Comparison of ENCODE assay signal across 31 mouse cellular contexts in the genomic region with DNA sequence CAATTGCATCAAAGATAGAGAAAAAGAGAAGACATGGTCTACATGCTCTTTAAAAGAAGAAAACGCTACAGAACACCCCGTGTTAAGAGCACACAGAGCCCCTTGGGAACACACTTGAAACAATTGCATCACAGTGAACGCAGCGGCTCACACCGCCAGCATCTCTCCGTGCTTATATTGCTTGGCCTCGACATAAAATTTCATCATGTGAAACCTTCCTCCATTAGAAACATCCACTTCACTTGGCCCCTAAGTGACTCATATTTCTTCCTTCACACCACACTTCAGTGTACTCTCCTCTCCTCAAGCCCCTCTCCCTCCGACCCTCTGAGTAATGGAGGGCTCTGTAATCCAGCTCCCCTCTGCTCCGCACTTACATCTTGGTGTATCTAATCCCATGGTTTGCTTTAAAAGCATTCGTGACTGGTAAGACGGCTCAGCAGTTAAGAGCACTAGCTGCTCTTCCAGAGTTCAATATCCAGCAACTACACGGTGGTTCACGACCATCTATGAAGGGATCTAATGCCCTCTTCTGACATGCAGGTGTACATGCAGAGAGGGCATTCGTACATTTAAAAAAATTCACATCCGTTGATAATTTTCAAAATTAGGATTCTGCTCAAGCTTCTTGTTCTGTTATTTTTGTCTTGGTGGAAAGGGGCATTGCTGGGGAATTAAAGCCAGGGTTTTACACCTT. TPM values are rescaled to one million over a fixed set of nuclear protein-coding genes. Genes with fewer than 3 reads are reported as not detected.
DNase-seq lines count a peak whose midpoint lies in the region; ATAC-seq and TF ChIP-seq lines count a peak whose summit lies in the region.
"Had no signal": no experiment of that assay in that cellular context is flagged by ENCODE, and none has a peak within 500 bp of the region (broad histone marks: within the 10 kb centered on the region; RNA-seq: fewer than 3 reads in every experiment).

No protein-coding gene starts in this region.

- ATAC-seq in erythroblast, adult 5-6 weeks (replicated peaks; ENCODE audit: low FRiP score, poor library complexity, severe bottlenecking), result no peak
- no peak for ATAC-seq in lung, postnatal 0 days
- ATAC-seq in liver, embryonic 14.5 days (ENCODE audit: insufficient read depth), result no peak
- ATAC-seq in heart, embryonic 12.5 days (ENCODE audit: insufficient number of reproducible peaks, low FRiP score), result no peak
- ATAC-seq in hindbrain, embryonic 14.5 days (ENCODE audit: low FRiP score), result no peak
- ATAC-seq: activated CD4-positive, CD25-positive, alpha-beta regulatory T cell, adult 4 months; forebrain, embryonic 16.5 days; hindbrain, postnatal 0 days; intestine, embryonic 15.5 days; midbrain, embryonic 15.5 days had no signal

- H3K27ac ChIP-seq in lung, postnatal 0 days (ENCODE audit: low read length), result no peak overlapping the region
- peak overlapping the region; percentile 51 for H3K27ac ChIP-seq in liver, embryonic 14.5 days
- no peak overlapping the region for H3K27ac ChIP-seq in heart, embryonic 12.5 days (ENCODE audit: poor library complexity, severe bottlenecking)
- H3K27ac ChIP-seq in hindbrain, embryonic 14.5 days, result no peak overlapping the region
- H3K27ac ChIP-seq: embryonic facial prominence, embryonic 12.5 days; heart, embryonic 15.5 days; hindbrain, postnatal 0 days; intestine, embryonic 15.5 days; limb, embryonic 10.5 days; limb, embryonic 15.5 days; midbrain, embryonic 15.5 days; neural tube, embryonic 12.5 days; stomach, postnatal 0 days had no signal

- no peak overlapping the region for H3K4me2 ChIP-seq in lung, postnatal 0 days (replicated peaks; ENCODE audit: low read depth, low read length)
- H3K4me2 ChIP-seq in liver, embryonic 14.5 days (ENCODE audit: low read depth), result peak overlapping the region; percentile 93
- H3K4me2 ChIP-seq in heart, embryonic 12.5 days, result no peak overlapping the region
- no peak overlapping the region for H3K4me2 ChIP-seq in hindbrain, embryonic 14.5 days (replicated peaks)
- H3K4me2 ChIP-seq: embryonic facial prominence, embryonic 12.5 days; heart, embryonic 15.5 days; intestine, embryonic 15.5 days; limb, embryonic 15.5 days; midbrain, embryonic 15.5 days; neural tube, embryonic 12.5 days had no signal

- DNase-seq in lung, postnatal 0 days (ENCODE audit: low spot score), result peak; percentile 52
- DNase-seq in lung, postnatal 14 days, result no peak
- no peak for DNase-seq in liver, embryonic 14.5 days (ENCODE audit: low read depth in 3 of 3, low spot score in 3 of 3)
- no peak for DNase-seq in gastrocnemius, adult 8-10 months (ENCODE audit: low spot score in 2 of 2)
- no peak for DNase-seq in hindbrain, embryonic 14.5 days (ENCODE audit: low spot score)
- DNase-seq: adrenal gland, adult 2 months; adrenal gland, postnatal 36 days; cerebellum, adult 2 months; cerebellum, postnatal 14 days; gastrocnemius, postnatal 10 days; kidney, adult 2 months; kidney, postnatal 36 days; layer of hippocampus, postnatal 36 days; right cerebral cortex, adult 18-20 months; right cerebral cortex, postnatal 4 days; thymus, adult 18-20 months; thymus, postnatal 25 days had no signal

- H3K4me1 ChIP-seq in erythroblast, embryonic 14.5 days (ENCODE audit: control insufficient read depth), result peaks cover 84% of the 10 kb centered on the region
- peaks cover 9% of the 10 kb centered on the region; the same call in 1 of the 2 replicates for H3K4me1 ChIP-seq in lung, postnatal 0 days (ENCODE audit: insufficient read depth, low read depth, low read length)
- H3K4me1 ChIP-seq in liver, embryonic 14.5 days (replicated peaks; ENCODE audit: control insufficient read depth in 2 of 2, insufficient read depth in 2 of 2, low read length in 1 of 2), result peaks cover 63 to 69% of the 10 kb centered on the region in 2 experiments
- peaks cover 13% of the 10 kb centered on the region for H3K4me1 ChIP-seq in heart, embryonic 12.5 days (replicated peaks)
- H3K4me1 ChIP-seq in hindbrain, embryonic 14.5 days (replicated peaks; ENCODE audit: control insufficient read depth, insufficient read depth, low read length), result peaks cover 11% of the 10 kb centered on the region

- 52% methylated on average over 15 of the region's 15 CpGs for WGBS in lung, postnatal 0 days
- 72% methylated on average over 15 of the region's 15 CpGs for WGBS in liver, embryonic 14.5 days (ENCODE audit: insufficient replicate concordance)
- WGBS in heart, embryonic 12.5 days, result 77% methylated on average over 15 of the region's 15 CpGs
- WGBS in hindbrain, embryonic 14.5 days, result 80% methylated on average over 15 of the region's 15 CpGs

- TF ChIP-seq CTCF in lung, postnatal 0 days (IDR thresholded peaks at IDR 0.05), result peak; percentile 4; the same call in 1 of the 2 replicates
- TF ChIP-seq CTCF in liver, embryonic 14.5 days (IDR thresholded peaks at IDR 0.05; ENCODE audit: low read depth), result no peak

- peaks cover 9% of the 10 kb centered on the region for H3K9me3 ChIP-seq in erythroblast, embryonic 14.5 days (ENCODE audit: control insufficient read depth, low read length)
- no peaks in the 10 kb centered on the region for H3K9me3 ChIP-seq in lung, postnatal 0 days (ENCODE audit: low read length)
- H3K9me3 ChIP-seq in liver, embryonic 14.5 days (ENCODE audit: control insufficient read depth, low read length), result no peaks in the 10 kb centered on the region
- H3K9me3 ChIP-seq in heart, embryonic 12.5 days (replicated peaks), result no peaks in the 10 kb centered on the region
- no peaks in the 10 kb centered on the region for H3K9me3 ChIP-seq in hindbrain, embryonic 14.5 days (ENCODE audit: control insufficient read depth, low read length)
- H3K9me3 ChIP-seq: embryonic facial prominence, embryonic 12.5 days; heart, embryonic 15.5 days; intestine, embryonic 15.5 days; limb, embryonic 10.5 days; limb, embryonic 15.5 days; midbrain, embryonic 15.5 days; neural tube, embryonic 12.5 days had no signal

- TF ChIP-seq EP300 in lung, postnatal 0 days (IDR thresholded peaks at IDR 0.05), result no peak
- no peak for TF ChIP-seq EP300 in liver, embryonic 14.5 days (IDR thresholded peaks at IDR 0.05; ENCODE audit: low read depth)

- H3K36me3 ChIP-seq in erythroblast, embryonic 14.5 days (ENCODE audit: control insufficient read depth), result peaks cover 59% of the 10 kb centered on the region
- no peaks in the 10 kb centered on the region for H3K36me3 ChIP-seq in lung, postnatal 0 days (ENCODE audit: insufficient read depth, low read length)
- no peaks in the 10 kb centered on the region; the same call in 1 of the 2 replicates for H3K36me3 ChIP-seq in liver, embryonic 14.5 days (replicated peaks; ENCODE audit: control insufficient read depth, insufficient read depth, low read depth)
- no peaks in the 10 kb centered on the region for H3K36me3 ChIP-seq in heart, embryonic 12.5 days
- no peaks in the 10 kb centered on the region for H3K36me3 ChIP-seq in hindbrain, embryonic 14.5 days (replicated peaks; ENCODE audit: control insufficient read depth, insufficient read depth)
- H3K36me3 ChIP-seq: embryonic facial prominence, embryonic 12.5 days; heart, embryonic 15.5 days; intestine, embryonic 15.5 days; limb, embryonic 10.5 days; limb, embryonic 15.5 days; midbrain, embryonic 15.5 days; neural tube, embryonic 12.5 days had no signal

- H3K27me3 ChIP-seq in erythroblast, embryonic 14.5 days (ENCODE audit: control insufficient read depth), result no peaks in the 10 kb centered on the region
- H3K27me3 ChIP-seq in lung, postnatal 0 days (replicated peaks; ENCODE audit: insufficient read depth, low read length), result no peaks in the 10 kb centered on the region
- H3K27me3 ChIP-seq in liver, embryonic 14.5 days (ENCODE audit: control insufficient read depth, insufficient read depth, low read length), result no peaks in the 10 kb centered on the region
- H3K27me3 ChIP-seq in heart, embryonic 12.5 days (replicated peaks), result no peaks in the 10 kb centered on the region
- no peaks in the 10 kb centered on the region for H3K27me3 ChIP-seq in hindbrain, embryonic 14.5 days (ENCODE audit: control insufficient read depth, insufficient read depth, low read length)
- H3K27me3 ChIP-seq: embryonic facial prominence, embryonic 12.5 days; heart, embryonic 15.5 days; intestine, embryonic 15.5 days; limb, embryonic 15.5 days; midbrain, embryonic 15.5 days; neural tube, embryonic 12.5 days had no signal

- H3K9ac ChIP-seq in lung, postnatal 0 days (replicated peaks; ENCODE audit: low read depth), result no peak overlapping the region
- H3K9ac ChIP-seq in liver, embryonic 14.5 days (replicated peaks), result no peak overlapping the region; the same call in 1 of the 2 replicates
- H3K9ac ChIP-seq in heart, embryonic 12.5 days, result no peak overlapping the region
- no peak overlapping the region for H3K9ac ChIP-seq in hindbrain, embryonic 14.5 days
- H3K9ac ChIP-seq: embryonic facial prominence, embryonic 12.5 days; heart, embryonic 15.5 days; intestine, embryonic 15.5 days; limb, embryonic 15.5 days; midbrain, embryonic 15.5 days; neural tube, embryonic 12.5 days had no signal

- peak overlapping the region; percentile 85 for H3K4me3 ChIP-seq in erythroblast, embryonic 14.5 days (replicated peaks)
- H3K4me3 ChIP-seq in lung, postnatal 0 days (ENCODE audit: low read depth, low read length), result no peak overlapping the region
- H3K4me3 ChIP-seq in liver, embryonic 14.5 days (ENCODE audit: insufficient read depth in 1 of 2, low read depth in 2 of 2, low read length in 2 of 2), result no peak overlapping the region
- no peak overlapping the region for H3K4me3 ChIP-seq in heart, embryonic 12.5 days
- no peak overlapping the region for H3K4me3 ChIP-seq in hindbrain, embryonic 14.5 days (replicated peaks; ENCODE audit: low read length)
- H3K4me3 ChIP-seq: embryonic facial prominence, embryonic 12.5 days; heart, embryonic 15.5 days; intestine, embryonic 15.5 days; limb, embryonic 10.5 days; limb, embryonic 15.5 days; midbrain, embryonic 15.5 days; neural tube, embryonic 12.5 days had no signal

RNA-seq across cellular contexts. Expression of a gene that starts 1.8 kb away (rescaled TPM):
- polyA plus RNA-seq in erythroblast, embryonic 14.5 days (2012), result 7.9 and 8.8 TPM in 2 replicates
- total RNA-seq in erythroblast, adult 5-6 weeks (2015; ENCODE audit: low replicate concordance), result 13.6 and 28.2 TPM in 2 replicates
- total RNA-seq in erythroblast, adult 5-6 weeks (2017; ENCODE audit: low replicate concordance), result 39.8 and 43.4 TPM in 2 replicates
- polyA plus RNA-seq in lung, postnatal 0 days (2015; fragmentation: Nextera tagmentation; extraction: Ambion mirVana), result 19.8 and 24.4 TPM in 2 replicates
- polyA plus RNA-seq in liver, embryonic 14.5 days (2012; rRNA removed), result 9.5 and 12.4 TPM in 2 replicates
- 12.0 and 15.6 TPM in 2 replicates for polyA plus RNA-seq in liver, embryonic 14.5 days (2014; fragmentation: Nextera tagmentation; extraction: Ambion mirVana)
- polyA plus RNA-seq in heart, embryonic 12.5 days (2016; fragmentation: Nextera tagmentation; extraction: Ambion mirVana), result 31.4 and 32.8 TPM in 2 replicates
- total RNA-seq in gastrocnemius, adult 8-10 months (2022), result 10 to 100 TPM; 77.8 to 89.1 (median 82.1) TPM
- polyA plus RNA-seq in hindbrain, embryonic 14.5 days (2014; fragmentation: Nextera tagmentation; extraction: Ambion mirVana), result 20.6 and 22.5 TPM in 2 replicates
